Mouse (Mus musculus): ENCODE data around the gene Aldh18a1.

DNA sequence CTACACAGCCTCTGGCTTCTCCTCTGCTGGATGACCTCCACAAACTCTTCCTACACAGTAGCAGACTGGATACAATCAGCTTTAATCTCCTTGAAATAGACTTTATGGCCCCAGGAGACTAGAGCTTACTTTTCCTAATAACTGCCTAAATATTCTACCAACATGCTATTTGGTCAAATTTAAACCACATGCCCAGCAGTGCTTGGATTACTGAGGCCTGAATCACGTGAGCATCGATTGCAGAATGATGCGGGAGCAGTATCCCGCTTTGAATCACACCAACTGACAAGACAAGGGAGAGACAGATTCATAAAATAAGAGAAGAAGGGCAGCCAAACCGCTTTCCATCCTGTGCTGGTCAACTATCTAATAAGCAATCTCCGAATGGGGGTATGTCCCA lies 39.9 kb downstream of the Aldh18a1 start:
- TF ChIP-seq CTCF (IDR thresholded peaks at IDR 0.05; ENCODE audit: borderline replicate concordance, insufficient read depth, low read depth, low read length) (no peak), POLR2A (IDR thresholded peaks at IDR 0.05; ENCODE audit: borderline replicate concordance, insufficient read depth, low read length) (no peak)

All from cerebellum, adult 2 months (tissue).